Mouse (Mus musculus) spleen, postnatal 0 days (tissue): ENCODE results near the gene Mafk. TPM values are rescaled to one million over a fixed set of nuclear protein-coding genes. Genes with fewer than 3 reads are reported as not detected.

Experiments used
- polyA plus RNA-seq: library from polyadenylated mRNA; unstranded; fragments of >200 nt; fragmentation: Nextera tagmentation; extraction: Ambion mirVana; gene quantifications from 2 replicates; pipeline ENCODE4 v1.2.1, GENCODE M21; 2015

The Mafk gene
- 32.4 and 34.7 TPM in 2 replicates for polyA plus RNA-seq

DNA sequence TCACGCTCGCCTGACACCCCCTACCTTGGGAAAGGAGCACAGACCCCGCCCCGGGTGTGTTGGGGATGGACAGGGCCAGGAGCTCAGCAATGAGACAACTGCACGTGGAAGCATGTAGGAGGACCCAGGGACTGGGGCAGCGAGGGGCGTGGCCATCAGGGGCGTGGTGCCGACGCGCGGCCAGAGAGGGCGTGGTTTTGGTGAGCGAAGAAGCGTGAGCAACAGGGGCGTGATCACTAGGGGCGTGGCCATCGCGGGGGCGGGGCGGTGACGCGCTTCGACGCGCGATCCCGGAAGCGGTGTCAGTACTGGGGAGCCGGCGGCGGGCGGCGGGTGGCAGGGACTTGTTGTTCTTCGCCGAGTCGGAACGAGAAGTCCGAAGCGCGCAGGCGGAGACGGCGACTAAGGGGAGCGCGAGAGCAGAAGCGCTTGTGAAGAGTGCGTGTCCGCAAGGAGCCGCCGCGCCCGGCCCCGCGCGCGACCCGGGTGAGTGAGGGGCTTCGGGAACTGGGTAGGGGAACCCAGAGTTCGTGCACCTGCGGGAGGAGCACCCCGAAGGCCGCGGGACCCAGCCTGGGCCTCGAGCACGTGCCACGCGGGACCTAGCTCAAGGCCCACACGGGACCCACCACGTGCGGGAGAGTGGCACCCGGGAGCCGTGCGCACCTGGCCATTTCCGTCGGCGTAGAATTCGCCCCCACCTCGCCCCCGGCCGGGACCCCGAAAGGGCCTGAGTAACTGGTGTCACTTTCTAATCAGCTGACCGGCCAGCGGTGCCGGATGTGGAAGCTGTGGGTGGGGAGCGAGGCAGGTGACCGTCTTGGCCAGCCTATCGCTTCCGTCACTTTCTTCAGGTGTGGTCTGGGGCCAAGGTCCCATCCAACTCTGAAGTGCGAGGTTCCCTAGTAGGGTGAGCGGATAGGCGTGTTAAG lies at the start of gene Mafk:
Gene Mafk (plus strand): TSS at position 287 of the 932 bp plus-strand sequence.

DNA sequence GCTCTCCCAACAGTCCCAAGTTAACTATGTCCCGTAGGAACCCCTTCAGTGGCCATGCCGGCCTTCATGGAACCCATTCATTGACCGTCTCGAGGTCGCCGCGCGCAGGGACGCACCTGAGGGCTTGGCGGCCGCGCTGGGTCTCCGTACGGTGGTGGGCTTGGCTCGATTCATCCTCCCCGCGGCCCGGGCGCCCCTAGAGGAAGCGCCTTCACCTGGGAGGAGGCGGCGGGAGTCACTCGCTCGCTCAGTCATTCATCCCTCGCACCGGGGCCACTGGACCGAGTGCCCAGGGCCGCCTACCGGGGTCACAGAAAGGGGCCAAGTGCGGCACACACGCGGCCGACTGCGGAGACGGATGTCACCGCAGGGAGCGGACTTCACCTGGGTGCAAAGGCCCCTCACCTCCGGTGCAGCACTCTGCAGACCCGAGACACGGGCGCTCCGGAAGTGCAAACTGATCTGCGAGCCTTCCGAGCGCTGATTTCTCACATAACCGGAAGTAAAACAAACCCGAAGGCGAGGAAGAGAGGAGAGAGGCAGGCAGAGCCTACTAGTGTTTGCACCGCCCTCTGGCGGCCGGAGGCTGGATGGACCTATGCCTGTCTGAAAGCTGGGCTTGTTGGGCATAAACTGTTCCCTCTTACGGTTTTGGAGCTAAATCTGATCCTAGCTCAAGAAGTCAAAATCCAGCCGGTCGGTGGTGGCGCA lies 15.9 kb upstream of the Mafk start, which contains the start of gene Ints1:
Gene Ints1 (minus strand): TSS at position 459 of the 711 bp plus-strand sequence.

DNA sequence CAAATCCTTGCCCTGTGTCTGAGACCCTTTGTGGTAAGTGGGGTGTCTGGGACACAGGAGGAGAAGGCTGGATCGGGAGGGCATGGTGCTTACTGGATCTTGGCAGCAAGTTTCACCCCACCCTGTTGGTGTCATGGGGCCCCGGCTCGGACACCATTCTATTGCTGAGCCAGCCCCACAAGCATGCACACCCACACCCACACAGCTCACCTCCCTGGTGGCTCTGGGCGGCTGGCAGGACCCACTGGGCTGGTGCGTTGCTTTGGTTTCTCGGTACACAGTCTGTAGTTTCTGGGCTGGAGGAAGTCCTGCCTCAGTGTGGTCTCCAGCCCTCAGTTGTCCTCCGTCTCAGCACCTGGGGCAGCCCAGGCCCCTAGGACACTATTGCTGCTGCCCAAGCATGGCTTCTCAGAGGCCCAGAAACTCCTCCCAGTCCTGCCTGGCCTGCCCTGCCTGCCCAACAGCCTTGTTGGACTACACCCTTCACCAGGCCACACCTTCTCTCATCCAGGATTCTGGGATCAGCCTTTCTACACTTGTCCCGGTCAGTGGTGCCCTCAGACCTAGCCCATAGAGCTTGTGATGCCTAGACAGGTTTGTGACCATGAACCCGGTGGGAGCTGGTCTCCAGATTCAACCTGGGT lies 28.3 kb downstream of the Mafk start, which contains the start of gene Tmem184a:
Gene Tmem184a (minus strand): TSS at position 380 of the 644 bp plus-strand sequence.

DNA sequence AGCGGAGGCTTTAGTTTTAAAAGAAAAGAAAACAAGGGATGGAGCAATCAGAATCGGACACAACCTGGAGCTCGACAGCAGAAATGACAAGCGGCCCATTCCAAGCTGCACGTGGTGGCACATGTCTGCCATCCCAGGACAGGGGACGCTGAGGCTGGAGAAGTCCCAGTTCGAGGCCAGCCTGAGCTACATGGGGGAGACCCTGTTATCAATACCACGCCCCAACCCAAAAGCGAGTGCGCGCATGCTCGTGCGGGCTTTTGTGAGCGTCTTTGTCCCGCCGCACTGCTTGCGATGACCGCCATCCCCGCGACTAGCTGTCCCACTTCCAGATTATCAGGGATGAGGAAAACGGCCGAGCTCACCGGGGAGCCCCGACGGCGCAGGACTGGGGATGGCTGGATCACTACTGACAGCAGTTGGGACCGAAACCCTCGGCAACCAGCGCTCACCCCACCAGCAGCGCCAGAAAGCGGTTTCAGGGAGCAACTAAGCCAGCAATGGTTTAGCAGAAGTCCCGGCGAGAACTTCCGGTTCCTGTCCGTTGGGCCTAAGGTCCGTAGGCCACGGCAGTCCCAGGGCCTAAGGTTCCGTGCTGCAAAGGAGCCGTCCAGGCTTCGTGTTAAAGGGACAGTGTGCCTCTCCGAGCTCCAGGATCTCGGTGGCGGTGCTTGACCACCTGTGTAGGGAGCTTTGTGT lies 35.2 kb downstream of the Mafk start, which contains the start of the genes Gm26938 and Psmg3:
Gene Gm26938 (minus strand): TSS at position 51 of the 699 bp plus-strand sequence.
Gene Psmg3 (minus strand): TSS at position 529 of the 699 bp plus-strand sequence.

Other genes starting within 250 kb of the Mafk start
- not detected in 2 replicates for gene Uncx, start 248.0 kb upstream of the Mafk start, polyA plus RNA-seq
- gene Micall2, start 55.2 kb upstream of the Mafk start, polyA plus RNA-seq = 12.3 and 12.4 TPM in 2 replicates
- 14.0 and 14.6 TPM in 2 replicates for gene Ints1, start 15.8 kb upstream of the Mafk start, polyA plus RNA-seq
- 0.80 and 0.85 TPM in 2 replicates for gene Tmem184a, start 28.4 kb downstream of the Mafk start, polyA plus RNA-seq
- gene Gm26938, start 34.9 kb downstream of the Mafk start, polyA plus RNA-seq = not detected in 2 replicates
- 69.0 and 72.4 TPM in 2 replicates for gene Psmg3, start 35.4 kb downstream of the Mafk start, polyA plus RNA-seq
- 0.11 and 0.23 TPM in 2 replicates for gene Elfn1, start 116.4 kb downstream of the Mafk start, polyA plus RNA-seq